Mouse (Mus musculus): ENCODE data around the gene Tmem270. TPM values are rescaled to one million over a fixed set of nuclear protein-coding genes. Genes with fewer than 3 reads are reported as not detected.

Gene Tmem270
- total RNA-seq, 1 experiment, result not detected

- Histone ChIP-seq H3K36me3 (ENCODE audit: control insufficient read depth, insufficient read depth, low read length, poor library complexity, severe bottlenecking) (no peaks in the 10 kb centered on the region), H3K9me3 (ENCODE audit: control insufficient read depth, insufficient read depth, low read depth, low read length) (no peaks in the 10 kb centered on the region), H3K9ac (ENCODE audit: insufficient read depth, low read depth, low read length, poor library complexity, severe bottlenecking) (no peak overlapping the region), H3K4me3 (ENCODE audit: insufficient read depth in 1 of 2, low read depth in 1 of 2, low read length in 2 of 2, poor library complexity in 1 of 2, severe bottlenecking in 1 of 2) (no peak overlapping the region), H3K4me1 (ENCODE audit: control insufficient read depth in 2 of 2, insufficient read depth in 2 of 2, low read length in 2 of 2, poor library complexity in 1 of 2) (0 out of 4 replicates have a peak, but pooled peaks cover 2 to 4% of the 10 kb centered on the region in 2 experiments), H3K27ac (ENCODE audit: insufficient read depth, low read depth, low read length, poor library complexity, severe bottlenecking) (no peak overlapping the region)
- in situ Hi-C loops (cut with MboI; ENCODE audit: low sequenced_read_pairs in 2 of 2, unreplicated experiment in 2 of 2), result no loop called here
- TF ChIP-seq ZNF384 (IDR thresholded peaks at IDR 0.05; ENCODE audit: low read depth, low read length), result no peak
- TF ChIP-seq HCFC1 (IDR thresholded peaks at IDR 0.05; ENCODE audit: borderline replicate concordance, insufficient read depth, low read length), result no peak
- TF ChIP-seq CHD2 (IDR thresholded peaks at IDR 0.05; ENCODE audit: low read depth, low read length), result no peak
- TF ChIP-seq ZC3H11A (IDR thresholded peaks at IDR 0.05; ENCODE audit: borderline replicate concordance, low read depth, low read length), result no peak
- TF ChIP-seq MAFK (IDR thresholded peaks at IDR 0.05; ENCODE audit: insufficient read depth, low read depth, low read length), result no peak
- no peak for DNase-seq (ENCODE audit: low read depth, low spot score)
Measured at GRCm38 (mm10) chr5:134873956-134874879, 32.3 kb downstream of the Tmem270 start.

- H3K9ac ChIP-seq (ENCODE audit: insufficient read depth, low read depth, low read length, poor library complexity, severe bottlenecking), result no peak overlapping the region
- DNase-seq (ENCODE audit: low read depth, low spot score), result no peak
- no peak overlapping the region for H3K27ac ChIP-seq (ENCODE audit: insufficient read depth, low read depth, low read length, poor library complexity, severe bottlenecking)
- H3K9me3 ChIP-seq (ENCODE audit: control insufficient read depth, insufficient read depth, low read depth, low read length), result no peaks in the 10 kb centered on the region
- H3K4me1 ChIP-seq (ENCODE audit: control insufficient read depth in 2 of 2, insufficient read depth in 2 of 2, low read length in 2 of 2, poor library complexity in 1 of 2), result 0 out of 4 replicates have a peak, but pooled peaks cover 2 to 4% of the 10 kb centered on the region in 2 experiments
- no peak overlapping the region for H3K4me3 ChIP-seq (ENCODE audit: insufficient read depth in 1 of 2, low read depth in 1 of 2, low read length in 2 of 2, poor library complexity in 1 of 2, severe bottlenecking in 1 of 2)
- in situ Hi-C loops (cut with MboI; ENCODE audit: low sequenced_read_pairs in 2 of 2, unreplicated experiment in 2 of 2), result no loop called here
- no peaks in the 10 kb centered on the region for H3K36me3 ChIP-seq (ENCODE audit: control insufficient read depth, insufficient read depth, low read length, poor library complexity, severe bottlenecking)
- TF ChIP-seq HCFC1 (IDR thresholded peaks at IDR 0.05; ENCODE audit: borderline replicate concordance, insufficient read depth, low read length) (no peak), ZNF384 (IDR thresholded peaks at IDR 0.05; ENCODE audit: low read depth, low read length) (no peak), CHD2 (IDR thresholded peaks at IDR 0.05; ENCODE audit: low read depth, low read length) (no peak), MAFK (IDR thresholded peaks at IDR 0.05; ENCODE audit: insufficient read depth, low read depth, low read length) (no peak), ZC3H11A (IDR thresholded peaks at IDR 0.05; ENCODE audit: borderline replicate concordance, low read depth, low read length) (no peak)
Measured at GRCm38 (mm10) chr5:134873034-134873433, 33.5 kb downstream of the Tmem270 start.

GRCm38 (mm10) chr5:134872597-134872996 is 33.9 kb downstream of the Tmem270 start:
- in situ Hi-C loops (cut with MboI; ENCODE audit: low sequenced_read_pairs in 2 of 2, unreplicated experiment in 2 of 2), result no loop called here
- TF ChIP-seq ZNF384 (IDR thresholded peaks at IDR 0.05; ENCODE audit: low read depth, low read length), result no peak
- TF ChIP-seq CHD2 (IDR thresholded peaks at IDR 0.05; ENCODE audit: low read depth, low read length), result no peak
- no peak for TF ChIP-seq MAFK (IDR thresholded peaks at IDR 0.05; ENCODE audit: insufficient read depth, low read depth, low read length)
- no peak for TF ChIP-seq HCFC1 (IDR thresholded peaks at IDR 0.05; ENCODE audit: borderline replicate concordance, insufficient read depth, low read length)
- no peak for DNase-seq (ENCODE audit: low read depth, low spot score)
- Histone ChIP-seq H3K9me3 (ENCODE audit: control insufficient read depth, insufficient read depth, low read depth, low read length) (no peaks in the 10 kb centered on the region), H3K4me3 (ENCODE audit: insufficient read depth in 1 of 2, low read depth in 1 of 2, low read length in 2 of 2, poor library complexity in 1 of 2, severe bottlenecking in 1 of 2) (no peak overlapping the region), H3K9ac (ENCODE audit: insufficient read depth, low read depth, low read length, poor library complexity, severe bottlenecking) (no peak overlapping the region), H3K27ac (ENCODE audit: insufficient read depth, low read depth, low read length, poor library complexity, severe bottlenecking) (no peak overlapping the region), H3K36me3 (ENCODE audit: control insufficient read depth, insufficient read depth, low read length, poor library complexity, severe bottlenecking) (no peaks in the 10 kb centered on the region), H3K4me1 (ENCODE audit: control insufficient read depth in 2 of 2, insufficient read depth in 2 of 2, low read length in 2 of 2, poor library complexity in 1 of 2) (0 out of 4 replicates have a peak, but pooled peaks cover 2 to 4% of the 10 kb centered on the region in 2 experiments)

GRCm38 (mm10) chr5:134868506-134868905 is 38.0 kb downstream of the Tmem270 start:
- in situ Hi-C loops (cut with MboI; ENCODE audit: low sequenced_read_pairs in 2 of 2, unreplicated experiment in 2 of 2), result no loop called here
- no peak for DNase-seq (ENCODE audit: low read depth, low spot score)

More at GRCm38 (mm10) chr5:134868506-134868905, 38.0 kb downstream of the Tmem270 start:
- Histone ChIP-seq H3K27ac (ENCODE audit: insufficient read depth, low read depth, low read length, poor library complexity, severe bottlenecking) (no peak overlapping the region), H3K36me3 (ENCODE audit: control insufficient read depth, insufficient read depth, low read length, poor library complexity, severe bottlenecking) (no peaks in the 10 kb centered on the region), H3K4me3 (ENCODE audit: insufficient read depth in 1 of 2, low read depth in 1 of 2, low read length in 2 of 2, poor library complexity in 1 of 2, severe bottlenecking in 1 of 2) (no peak overlapping the region), H3K9ac (ENCODE audit: insufficient read depth, low read depth, low read length, poor library complexity, severe bottlenecking) (no peak overlapping the region), H3K4me1 (ENCODE audit: control insufficient read depth in 2 of 2, insufficient read depth in 2 of 2, low read length in 2 of 2, poor library complexity in 1 of 2) (0 out of 4 replicates have a peak, but pooled peaks cover under 1 to 4% of the 10 kb centered on the region in 2 experiments), H3K9me3 (ENCODE audit: control insufficient read depth, insufficient read depth, low read depth, low read length) (no peaks in the 10 kb centered on the region)
- TF ChIP-seq ZC3H11A (IDR thresholded peaks at IDR 0.05; ENCODE audit: borderline replicate concordance, low read depth, low read length), result no peak
- no peak for TF ChIP-seq HCFC1 (IDR thresholded peaks at IDR 0.05; ENCODE audit: borderline replicate concordance, insufficient read depth, low read length)
- no peak for TF ChIP-seq CHD2 (IDR thresholded peaks at IDR 0.05; ENCODE audit: low read depth, low read length)
- no peak for TF ChIP-seq MAFK (IDR thresholded peaks at IDR 0.05; ENCODE audit: insufficient read depth, low read depth, low read length)
- TF ChIP-seq ZNF384 (IDR thresholded peaks at IDR 0.05; ENCODE audit: low read depth, low read length), result no peak
